Mouse (Mus musculus): ENCODE results near the gene Rad9b. TPM values are rescaled to one million over a fixed set of nuclear protein-coding genes. Genes with fewer than 3 reads are reported as not detected.
A peak's percentile ranks its signal among the peaks of the same experiment; 100 is the strongest.

Rad9b gene
- polyA plus RNA-seq, 1 experiment from 2014 or later = 9.5 TPM

- peak; percentile 67 for DNase-seq (ENCODE audit: low spot score)
- Histone ChIP-seq H3K27me3 (ENCODE audit: low read depth, poor library complexity, severe bottlenecking) (no peaks in the 10 kb centered on the region), H3K36me3 (no peaks in the 10 kb centered on the region), H3K4me3 (no peak overlapping the region), H3K9me3 (replicated peaks) (0 out of 2 replicates have a peak, but pooled peaks cover 4% of the 10 kb centered on the region), H3K27ac (replicated peaks) (no peak overlapping the region), H3K4me1 (no peaks in the 10 kb centered on the region)
- WGBS = 17% methylated on average over 5 of the region's 5 CpGs
These were observed 9.8 kb downstream of the Rad9b start for GRCm38 (mm10) chr5:122344260-122344659.

DNA sequence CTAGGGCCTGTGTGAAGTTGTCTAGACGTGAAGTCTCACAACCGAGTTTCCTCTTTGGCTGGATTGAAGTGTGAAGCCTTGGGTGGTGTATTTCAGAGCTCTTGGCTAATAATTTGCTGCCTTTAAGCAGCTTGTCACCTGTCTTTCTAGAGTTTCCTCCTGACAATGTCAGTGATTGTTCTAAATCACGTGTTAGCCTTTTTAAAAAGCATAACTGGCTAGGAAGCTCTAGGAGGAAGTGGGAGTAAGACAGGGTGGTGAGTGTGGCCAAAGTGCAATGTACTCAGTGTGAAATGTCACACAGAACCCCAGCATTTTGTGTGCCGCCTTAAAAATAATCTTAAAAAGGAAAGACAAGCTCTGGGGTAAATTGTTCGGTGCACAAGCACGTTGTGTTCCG, 10.3 kb downstream of the Rad9b start:
- 0 out of 2 replicates have a peak, but pooled peaks cover 4% of the 10 kb centered on the region for H3K9me3 ChIP-seq (replicated peaks)
- WGBS = 70% methylated on average over 7 of the region's 7 CpGs

DNA sequence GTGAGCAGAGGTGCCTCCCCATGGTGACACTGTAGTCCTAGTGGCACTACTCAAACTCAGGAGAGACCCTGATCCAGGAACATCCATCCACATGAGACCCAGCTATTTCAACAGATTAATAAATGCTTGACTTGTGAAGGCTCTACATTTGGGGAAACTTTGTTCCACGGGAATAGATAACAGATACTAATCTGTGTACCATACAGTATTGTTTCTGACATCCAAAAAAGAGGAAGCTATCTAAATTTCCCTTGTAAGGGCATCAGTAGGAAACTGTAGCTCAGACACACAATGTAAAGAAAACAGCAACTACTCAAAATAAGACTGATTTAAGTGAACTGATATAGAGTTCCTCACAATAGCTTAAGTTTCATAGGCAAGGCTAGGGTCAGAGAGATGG, 11.2 kb downstream of the Rad9b start:
- H3K27ac ChIP-seq (replicated peaks) = no peak overlapping the region
- H3K27me3 ChIP-seq (ENCODE audit: low read depth, poor library complexity, severe bottlenecking) = no peaks in the 10 kb centered on the region
- no peaks in the 10 kb centered on the region for H3K36me3 ChIP-seq
- no peaks in the 10 kb centered on the region for H3K4me1 ChIP-seq
- 0 out of 2 replicates have a peak, but pooled peaks cover 4% of the 10 kb centered on the region for H3K9me3 ChIP-seq (replicated peaks)
- H3K4me3 ChIP-seq = no peak overlapping the region
- DNase-seq (ENCODE audit: low spot score) = no peak
- WGBS = 88% methylated on average over 1 of the region's 1 CpGs

More for the DNA sequence above, 10.3 kb downstream of the Rad9b start:
- Histone ChIP-seq H3K4me3 (no peak overlapping the region), H3K4me1 (no peaks in the 10 kb centered on the region), H3K27me3 (ENCODE audit: low read depth, poor library complexity, severe bottlenecking) (no peaks in the 10 kb centered on the region), H3K27ac (replicated peaks) (no peak overlapping the region), H3K36me3 (no peaks in the 10 kb centered on the region)
- DNase-seq (ENCODE audit: low spot score) = no peak

DNA sequence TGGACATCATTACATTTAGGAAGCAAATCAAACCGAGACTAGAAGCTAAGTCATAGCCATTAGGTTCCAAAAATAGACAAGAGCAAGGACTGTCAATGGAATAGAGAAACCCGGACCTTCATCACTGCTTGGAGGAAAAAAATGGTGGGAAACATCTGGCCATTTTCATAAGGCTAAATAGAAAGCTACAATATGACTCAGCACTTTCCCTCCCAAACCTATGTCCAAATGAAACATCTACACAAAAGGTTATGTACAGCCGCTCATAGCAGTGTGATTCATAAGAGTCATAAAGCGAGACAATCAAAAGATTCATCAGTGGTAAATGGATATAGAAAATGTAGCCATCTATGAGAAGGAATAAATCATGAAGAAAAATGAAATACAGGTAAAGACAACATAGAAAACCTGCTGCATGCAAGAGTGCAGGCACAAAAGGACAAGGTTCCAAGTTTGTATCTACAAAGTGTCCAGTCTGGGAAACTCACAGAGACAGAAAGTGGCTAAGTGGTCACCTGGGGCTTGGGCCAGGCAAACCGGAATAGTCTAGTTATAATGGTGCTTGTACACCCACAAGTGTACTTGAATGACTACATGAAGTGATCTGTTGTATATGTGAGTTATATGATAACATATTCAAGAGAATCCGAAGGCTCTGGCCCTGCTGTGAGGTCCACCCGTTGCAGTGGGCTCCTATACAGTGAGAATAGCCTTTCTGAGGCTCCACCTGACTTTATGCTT, 17.3 kb downstream of the Rad9b start:
- Histone ChIP-seq H3K27me3 (ENCODE audit: low read depth, poor library complexity, severe bottlenecking) (no peaks in the 10 kb centered on the region), H3K9me3 (replicated peaks) (no peaks in the 10 kb centered on the region), H3K36me3 (no peaks in the 10 kb centered on the region), H3K4me3 (no peak overlapping the region), H3K27ac (replicated peaks) (no peak overlapping the region), H3K4me1 (no peaks in the 10 kb centered on the region)
- DNase-seq (ENCODE audit: low spot score) = no peak
- 92% methylated on average over 7 of the region's 7 CpGs for WGBS

GRCm38 (mm10) chr5:122334682-122335081, 19.4 kb downstream of the Rad9b start:
- no peak overlapping the region for H3K27ac ChIP-seq (replicated peaks)
- no peaks in the 10 kb centered on the region for H3K27me3 ChIP-seq (ENCODE audit: low read depth, poor library complexity, severe bottlenecking)
- no peaks in the 10 kb centered on the region for H3K36me3 ChIP-seq
- DNase-seq (ENCODE audit: low spot score) = no peak
- H3K9me3 ChIP-seq (replicated peaks) = no peaks in the 10 kb centered on the region
- no peaks in the 10 kb centered on the region for H3K4me1 ChIP-seq
- WGBS = 77% methylated on average over 3 of the region's 3 CpGs
- no peak overlapping the region for H3K4me3 ChIP-seq

GRCm38 (mm10) chr5:122330269-122330668, 23.8 kb downstream of the Rad9b start:
- H3K27ac ChIP-seq (replicated peaks) = no peak overlapping the region
- H3K9me3 ChIP-seq (replicated peaks) = no peaks in the 10 kb centered on the region
- no peaks in the 10 kb centered on the region for H3K4me1 ChIP-seq
- H3K27me3 ChIP-seq (ENCODE audit: low read depth, poor library complexity, severe bottlenecking) = no peaks in the 10 kb centered on the region
- H3K4me3 ChIP-seq = no peak overlapping the region
- 90% methylated on average over 4 of the region's 4 CpGs for WGBS
- H3K36me3 ChIP-seq = peaks cover 20% of the 10 kb centered on the region
- no peak for DNase-seq (ENCODE audit: low spot score)

- WGBS = 95% methylated on average over 3 of the region's 3 CpGs
- no peak overlapping the region for H3K27ac ChIP-seq (replicated peaks)
- DNase-seq (ENCODE audit: low spot score) = no peak
These were observed 26.8 kb downstream of the Rad9b start for GRCm38 (mm10) chr5:122327283-122327682.

GRCm38 (mm10) chr5:122325477-122325876, 28.6 kb downstream of the Rad9b start:
- Histone ChIP-seq H3K4me3 (no peak overlapping the region), H3K4me1 (no peaks in the 10 kb centered on the region), H3K36me3 (peaks cover 51% of the 10 kb centered on the region), H3K27me3 (ENCODE audit: low read depth, poor library complexity, severe bottlenecking) (no peaks in the 10 kb centered on the region), H3K9me3 (replicated peaks) (no peaks in the 10 kb centered on the region), H3K27ac (replicated peaks) (no peak overlapping the region)
- no peak for DNase-seq (ENCODE audit: low spot score)
- 89% methylated on average over 8 of the region's 8 CpGs for WGBS

More at GRCm38 (mm10) chr5:122327283-122327682, 26.8 kb downstream of the Rad9b start:
- Histone ChIP-seq H3K4me1 (no peaks in the 10 kb centered on the region), H3K27me3 (ENCODE audit: low read depth, poor library complexity, severe bottlenecking) (no peaks in the 10 kb centered on the region), H3K9me3 (replicated peaks) (no peaks in the 10 kb centered on the region), H3K4me3 (no peak overlapping the region), H3K36me3 (peaks cover 34% of the 10 kb centered on the region)

DNA sequence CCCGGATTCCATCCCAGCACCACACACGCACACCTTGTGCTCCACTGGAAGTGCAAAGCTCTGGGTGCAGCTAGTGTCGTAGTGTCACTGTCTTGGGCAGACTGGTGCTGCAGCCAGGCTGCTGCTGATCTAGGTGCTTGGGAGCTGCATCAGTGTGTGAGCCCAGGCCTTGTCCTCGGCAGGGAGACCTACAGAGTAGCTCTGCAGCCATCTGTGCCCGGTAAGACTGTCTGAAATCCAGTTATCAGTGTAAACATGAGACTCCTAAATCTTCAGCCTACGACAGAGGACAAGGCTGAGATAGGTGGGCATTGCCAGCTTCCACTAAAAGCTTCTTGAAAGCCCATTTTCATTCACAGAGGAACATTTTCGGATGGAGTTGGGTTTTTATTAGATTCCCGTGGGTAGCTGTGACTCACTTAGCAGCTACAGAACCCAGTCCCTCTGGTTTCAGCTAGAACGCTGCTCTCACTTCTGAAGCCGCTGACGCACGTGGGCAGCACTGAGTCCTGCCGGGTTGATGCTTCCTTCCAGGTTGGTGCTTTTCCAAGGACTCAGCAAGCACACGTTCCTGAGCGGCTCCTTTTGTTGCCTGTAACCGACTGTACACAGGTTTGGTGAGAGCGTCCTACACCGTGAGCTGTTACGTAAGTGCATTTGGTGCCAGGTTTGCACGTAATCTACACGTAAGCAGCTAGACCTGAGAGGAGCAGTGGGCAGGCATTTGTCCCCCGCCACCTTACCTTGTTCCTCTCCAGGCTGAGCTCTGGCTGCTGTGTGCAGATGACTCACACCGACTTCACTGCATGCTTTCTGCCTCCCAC, 29.2 kb downstream of the Rad9b start:
- no peak overlapping the region for H3K4me3 ChIP-seq
- WGBS = 91% methylated on average over 23 of the region's 23 CpGs
- no peaks in the 10 kb centered on the region for H3K27me3 ChIP-seq (ENCODE audit: low read depth, poor library complexity, severe bottlenecking)
- no peaks in the 10 kb centered on the region for H3K4me1 ChIP-seq
- H3K9me3 ChIP-seq (replicated peaks) = no peaks in the 10 kb centered on the region
- H3K36me3 ChIP-seq = peaks cover 57% of the 10 kb centered on the region
- no peak for DNase-seq (ENCODE audit: low spot score)
- H3K27ac ChIP-seq (replicated peaks) = no peak overlapping the region

GRCm38 (mm10) chr5:122323523-122323922, 30.5 kb downstream of the Rad9b start:
- Histone ChIP-seq H3K27me3 (ENCODE audit: low read depth, poor library complexity, severe bottlenecking) (no peaks in the 10 kb centered on the region), H3K4me1 (no peaks in the 10 kb centered on the region), H3K36me3 (peaks cover 65% of the 10 kb centered on the region), H3K27ac (replicated peaks) (no peak overlapping the region), H3K4me3 (no peak overlapping the region), H3K9me3 (replicated peaks) (no peaks in the 10 kb centered on the region)
- WGBS = 71% methylated on average over 8 of the region's 8 CpGs
- peak; percentile 21 for DNase-seq (ENCODE audit: low spot score)

- Histone ChIP-seq H3K36me3 (peaks cover 76% of the 10 kb centered on the region), H3K27ac (replicated peaks) (no peak overlapping the region), H3K9me3 (replicated peaks) (no peaks in the 10 kb centered on the region), H3K4me3 (no peak overlapping the region), H3K27me3 (ENCODE audit: low read depth, poor library complexity, severe bottlenecking) (no peaks in the 10 kb centered on the region), H3K4me1 (no peaks in the 10 kb centered on the region)
- 85% methylated on average over 12 of the region's 12 CpGs for WGBS
- DNase-seq (ENCODE audit: low spot score) = no peak
These were observed 33.7 kb downstream of the Rad9b start for GRCm38 (mm10) chr5:122320205-122320781.

- Histone ChIP-seq H3K36me3 (peaks cover 76% of the 10 kb centered on the region), H3K27me3 (ENCODE audit: low read depth, poor library complexity, severe bottlenecking) (no peaks in the 10 kb centered on the region), H3K4me3 (no peak overlapping the region), H3K9me3 (replicated peaks) (no peaks in the 10 kb centered on the region), H3K27ac (replicated peaks) (no peak overlapping the region), H3K4me1 (no peaks in the 10 kb centered on the region)
- WGBS = 84% methylated on average over 14 of the region's 14 CpGs
- no peak for DNase-seq (ENCODE audit: low spot score)
These were observed 34.4 kb downstream of the Rad9b start for GRCm38 (mm10) chr5:122319474-122320204.

All from midbrain, embryonic 10.5 days (tissue).